Mouse (Mus musculus) liver, postnatal 0 days (tissue): ENCODE data around the gene Lyl1.

ENCODE experiments used
- CTCF ChIP-seq: sonication (generic); IDR thresholded peaks from 2 replicates; pipeline ENCODE4 v1.5.1; 2016; ENCODE audit warnings: antibody characterized with exemption, low read depth
- EP300 ChIP-seq: IDR thresholded peaks from 2 replicates; pipeline ENCODE4 v1.6.1; 2016; ENCODE audit warnings: antibody characterized with exemption, low read depth, mild to moderate bottlenecking

DNA sequence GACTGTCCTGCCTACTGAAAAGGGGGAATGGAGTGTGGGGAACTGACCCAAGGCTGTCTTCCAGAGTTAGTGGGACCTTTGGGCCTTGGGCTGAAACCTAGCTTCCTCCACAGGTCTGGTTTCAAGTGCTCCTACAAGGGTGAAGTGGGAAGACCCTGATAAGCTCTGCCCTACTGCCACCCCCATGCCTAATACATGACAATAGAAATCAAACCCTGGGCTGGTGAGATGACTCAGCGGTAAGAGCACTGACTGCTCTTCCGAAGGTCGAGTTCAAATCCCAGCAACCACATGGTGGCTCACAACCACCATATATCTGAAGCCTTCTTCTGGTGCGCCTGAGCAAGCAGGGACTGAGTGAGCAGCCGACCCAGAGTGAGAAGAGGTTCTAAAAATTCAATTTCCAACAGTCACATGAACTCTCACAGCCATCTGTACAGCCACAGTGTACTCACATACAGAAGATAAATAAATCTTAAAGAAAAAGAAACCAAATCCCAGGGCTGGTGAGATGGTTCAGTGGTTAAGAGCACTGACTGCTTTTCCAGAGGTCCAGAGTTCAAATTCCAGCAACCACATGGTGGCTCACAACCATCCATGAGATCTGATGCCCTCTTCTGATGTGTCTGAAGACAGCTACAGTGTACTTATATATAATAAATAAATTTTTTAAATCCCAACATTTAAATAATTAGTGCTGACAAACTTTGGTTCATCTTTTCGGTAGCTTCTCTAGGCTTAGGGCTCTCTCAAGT, 32.3 kb upstream of the Lyl1 start:
- TF ChIP-seq EP300 (no peak), CTCF (no peak)
